Mouse (Mus musculus) gastrocnemius, adult 18-20 months (tissue): Measurements from ENCODE around the gene Atg4c. TPM values are rescaled to one million over a fixed set of nuclear protein-coding genes. Genes with fewer than 3 reads are reported as not detected.
A peak's percentile ranks its signal among the peaks of the same experiment; 100 is the strongest.

Source experiments
- DNase-seq: peaks from one replicate; pipeline ENCODE4 v3.0.0; 2021; ENCODE audit warnings: low spot score
- total RNA-seq, 2 experiments: library from RNA; stranded (reverse); gene quantifications; 2 replicates each; pipeline ENCODE4 v1.2.3; 2021

Gene Atg4c
- total RNA-seq, 2 experiments from 2014 or later = 5.6 to 7.2 TPM

DNA sequence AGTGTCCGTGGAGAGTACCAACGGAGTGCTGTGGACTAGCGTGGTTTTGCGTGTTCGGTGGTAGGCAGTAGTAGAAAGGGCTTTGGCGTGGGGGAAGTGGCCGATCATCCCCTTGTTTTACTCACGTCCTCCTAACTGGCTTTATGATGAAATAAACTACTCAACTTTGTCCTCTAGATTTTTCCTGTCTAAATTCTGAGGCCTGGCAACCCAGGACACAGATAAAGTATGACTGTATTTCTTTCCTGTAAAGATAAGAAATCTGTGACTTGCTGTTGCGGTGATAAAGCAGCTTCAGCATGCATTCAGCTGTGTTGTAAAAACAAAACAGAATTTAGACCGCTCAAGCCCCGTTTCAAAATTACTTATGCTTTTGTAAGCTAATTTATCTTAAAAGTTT lies 59.2 kb downstream of the Atg4c start:
- DNase-seq = no peak

DNA sequence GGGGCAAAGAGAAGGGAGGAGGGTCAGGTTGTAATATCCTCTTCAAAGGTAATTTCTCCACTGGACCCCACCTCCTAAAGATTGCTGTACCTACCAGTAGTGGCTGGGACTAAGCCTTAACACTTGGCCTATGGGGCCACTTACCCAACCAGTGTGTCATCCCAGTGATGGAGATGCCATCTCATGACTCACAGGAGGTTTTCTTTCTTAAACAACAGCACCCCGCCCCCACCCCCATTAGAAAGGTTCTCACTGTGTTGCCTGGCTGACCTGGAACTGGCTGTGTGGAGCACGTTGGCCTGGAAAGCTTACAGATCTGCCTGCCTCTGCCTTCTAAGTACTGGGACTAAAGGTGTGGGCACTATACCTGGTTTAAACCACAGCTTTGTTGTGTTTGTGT lies 69.5 kb downstream of the Atg4c start:
- DNase-seq = no peak

DNA sequence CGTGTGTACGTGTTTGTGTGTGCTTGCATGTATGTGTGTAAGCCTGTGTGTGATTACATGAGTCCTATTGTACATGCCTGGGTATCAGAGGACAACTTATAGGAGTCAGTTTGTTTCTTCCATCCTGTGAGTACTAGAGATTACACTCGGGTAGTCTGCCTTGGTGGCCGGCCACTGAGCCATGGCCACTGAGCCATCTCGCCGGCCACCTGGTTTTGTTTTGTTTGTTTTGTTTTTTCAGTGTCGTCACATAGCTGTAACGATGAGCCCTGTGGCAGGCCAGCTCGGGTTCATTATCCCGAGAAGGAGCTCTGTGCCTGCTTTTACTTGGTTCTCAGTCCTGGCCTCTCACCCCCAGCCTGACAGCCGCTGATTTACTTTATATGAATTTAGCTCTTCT lies 69.9 kb downstream of the Atg4c start:
- no peak for DNase-seq

DNA sequence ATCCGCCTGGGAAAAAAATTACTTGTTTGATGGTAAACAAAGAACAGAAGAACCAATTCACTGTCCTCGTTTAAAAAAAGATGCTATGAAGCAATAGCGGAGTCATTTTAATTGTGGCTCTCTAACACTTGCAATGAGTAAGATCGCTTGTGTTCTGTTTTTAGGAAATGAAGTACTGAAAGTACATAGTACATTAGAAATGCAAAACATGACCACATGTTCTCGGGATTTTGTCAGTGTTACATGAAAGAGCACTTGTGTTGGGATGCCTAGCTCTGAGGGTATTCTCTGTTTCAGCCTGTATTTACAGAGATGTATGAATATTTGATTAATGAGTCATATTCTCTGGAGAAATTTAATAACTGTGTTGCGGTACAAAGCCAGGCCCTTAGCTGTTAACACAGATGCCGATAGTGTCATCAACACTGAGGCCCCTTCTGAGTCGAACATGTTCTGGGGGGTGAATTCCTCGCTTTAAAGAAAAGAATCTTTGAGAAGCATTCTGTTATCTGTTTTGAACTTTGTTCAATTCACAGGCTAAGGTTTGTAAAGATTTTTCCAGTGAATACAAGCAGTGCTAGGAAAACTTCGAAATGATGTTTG lies 73.2 kb downstream of the Atg4c start:
- DNase-seq = no peak

DNA sequence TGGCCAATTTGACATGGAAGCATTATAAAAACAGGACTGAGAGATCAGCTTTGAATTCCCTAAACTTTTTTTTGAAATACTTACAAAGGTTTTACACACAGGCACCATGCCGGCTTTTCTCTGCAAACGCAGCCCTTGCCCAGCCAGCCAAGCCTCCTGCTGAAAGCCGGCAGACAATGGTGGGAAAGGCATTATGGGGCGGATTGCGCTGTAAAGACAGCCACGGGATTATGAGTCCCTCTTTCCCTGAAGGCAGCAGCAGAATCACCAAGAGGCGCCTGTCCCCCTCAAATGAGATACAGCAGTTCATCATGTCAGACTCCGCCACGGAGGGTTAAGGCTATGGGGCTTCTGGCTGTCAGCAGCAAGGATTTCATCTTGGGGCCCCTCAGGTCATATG lies 79.1 kb downstream of the Atg4c start:
- DNase-seq = no peak

DNA sequence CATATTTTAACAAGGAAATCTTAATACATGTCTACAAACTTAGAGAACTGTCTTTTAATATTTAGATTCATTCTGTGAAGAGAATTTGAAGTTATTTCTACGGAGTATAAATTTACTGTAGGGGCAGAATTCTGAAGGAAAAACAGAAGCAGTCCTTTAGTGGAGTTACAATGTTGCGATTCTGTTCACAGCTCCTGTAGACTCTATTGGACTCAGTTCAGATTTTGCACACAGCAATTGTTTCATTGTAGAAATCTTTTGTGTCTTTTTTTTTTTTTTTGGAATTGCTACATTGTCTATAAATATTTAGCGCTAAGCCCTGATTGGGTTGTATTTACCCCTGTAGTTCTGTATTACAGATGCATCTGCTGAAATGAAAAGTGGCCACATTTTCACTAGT lies 79.7 kb downstream of the Atg4c start:
- no peak for DNase-seq

DNA sequence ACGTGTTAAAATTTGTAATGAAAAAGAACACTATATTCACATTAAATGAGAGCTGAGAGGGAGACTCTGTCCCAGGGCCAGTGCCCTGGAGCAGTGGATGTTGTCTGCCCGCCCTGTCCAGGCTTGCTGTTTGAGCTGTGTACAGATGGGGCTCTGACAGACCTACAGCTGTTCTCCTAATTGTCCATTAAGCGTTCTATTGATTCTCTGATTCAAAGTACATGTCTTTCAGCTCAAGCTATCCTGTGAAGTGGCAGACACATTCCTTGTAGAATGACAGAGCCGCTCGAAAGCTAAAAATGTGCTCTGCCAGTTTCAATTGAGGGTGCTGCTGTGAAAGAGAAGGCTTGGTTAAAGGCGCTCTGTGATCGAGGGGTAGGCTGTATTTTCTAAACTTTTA lies 80.2 kb downstream of the Atg4c start:
- no peak for DNase-seq

DNA sequence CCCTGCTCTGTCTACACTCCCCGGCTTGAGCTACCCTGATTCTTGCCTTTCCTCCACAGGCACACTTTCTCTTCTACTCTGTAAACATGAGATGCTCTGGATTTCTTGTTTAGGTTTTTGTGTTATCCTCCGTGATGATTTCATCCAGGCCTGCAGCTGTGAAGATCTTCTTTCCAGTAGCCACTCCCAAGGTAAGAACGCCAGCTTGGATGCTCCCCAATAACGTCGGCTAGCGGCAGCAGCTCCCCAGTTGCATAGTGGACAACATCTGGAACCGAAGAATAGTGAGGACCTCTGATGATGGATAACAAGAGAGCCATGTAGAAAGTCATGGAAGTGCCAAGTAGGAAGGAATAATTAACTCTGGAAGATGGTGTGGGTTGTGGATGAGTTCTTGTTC lies 85.1 kb downstream of the Atg4c start:
- DNase-seq = peak; percentile 61

DNA sequence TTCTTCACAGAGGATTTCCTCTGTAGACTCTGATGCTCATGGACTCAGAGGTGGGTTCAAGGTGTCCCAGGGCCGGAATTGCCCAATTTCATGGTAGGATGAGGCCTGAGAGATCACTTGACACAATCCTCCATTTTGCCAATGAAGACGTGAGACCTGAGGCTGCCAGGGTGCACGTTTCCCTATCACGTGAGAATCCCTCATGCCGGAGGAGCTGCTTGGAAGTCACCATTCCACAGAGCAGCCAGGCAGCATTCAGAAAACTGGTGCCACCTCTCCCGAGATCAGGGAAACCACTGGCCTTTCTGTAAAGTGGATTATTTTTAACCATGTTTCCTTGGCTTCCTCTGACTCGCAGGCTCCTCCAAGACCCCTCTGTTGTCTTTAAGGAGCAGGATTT lies 88.0 kb downstream of the Atg4c start:
- DNase-seq = no peak

DNA sequence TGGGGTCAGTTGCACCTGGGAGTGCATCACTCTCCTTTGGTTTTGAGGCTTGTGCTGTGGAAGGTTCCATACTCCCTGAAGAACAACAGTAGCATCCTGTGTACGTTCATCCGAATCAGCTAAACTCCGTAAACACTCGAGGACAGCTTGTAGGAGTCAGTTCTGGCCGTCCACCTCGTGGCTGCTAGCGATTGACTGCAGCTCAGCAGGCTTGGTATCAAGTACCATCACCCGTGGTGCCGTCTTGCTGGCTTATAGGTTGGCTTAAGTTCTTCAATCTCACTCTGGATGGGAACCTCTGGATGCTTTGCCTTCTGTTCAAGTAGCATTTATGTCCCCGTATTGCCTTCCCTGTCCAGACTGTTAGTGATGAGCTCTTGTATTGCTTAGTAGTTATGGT lies 95.6 kb downstream of the Atg4c start:
- no peak for DNase-seq

DNA sequence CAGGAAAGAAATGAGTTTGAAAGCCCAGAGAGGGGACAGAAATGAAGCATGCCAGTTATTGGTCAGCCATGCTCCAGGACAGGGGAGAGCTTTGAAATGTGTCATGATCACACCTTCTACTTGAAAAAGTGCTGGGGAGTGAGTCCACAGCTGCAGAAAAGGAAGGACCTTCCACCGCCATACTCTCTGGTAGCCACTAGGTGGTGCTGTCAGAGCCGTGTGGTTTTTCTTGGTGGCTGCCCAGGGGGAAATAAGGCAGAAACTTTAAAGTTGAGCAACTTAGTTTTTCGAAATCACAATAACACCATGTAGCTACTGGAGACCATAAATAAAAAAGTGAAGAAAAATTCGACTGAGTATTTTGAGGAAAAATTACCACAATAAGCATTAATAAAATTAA lies 104.9 kb downstream of the Atg4c start:
- DNase-seq = peak; percentile 22

DNA sequence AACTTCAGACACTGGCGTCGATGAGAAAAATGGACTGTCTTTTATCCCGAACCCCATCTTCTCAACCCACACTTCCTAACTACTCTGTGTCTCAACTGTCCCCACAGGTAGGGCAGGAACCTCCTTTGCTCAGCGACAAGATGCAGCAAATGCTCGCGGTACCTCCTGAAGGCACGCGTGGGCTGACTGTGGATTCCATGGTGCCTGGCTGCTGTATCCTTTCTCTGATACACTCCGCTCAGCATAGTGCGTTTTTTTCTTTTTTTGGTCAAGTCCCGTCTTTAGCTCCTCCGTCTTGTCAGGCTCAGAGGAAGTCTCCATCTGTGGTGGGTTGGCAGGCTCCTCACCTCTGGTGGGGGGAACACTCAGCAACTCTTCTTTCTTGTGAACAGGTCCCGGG lies 111.1 kb downstream of the Atg4c start:
- no peak for DNase-seq

Other genes with a start within 250 kb of the Atg4c start
- gene Angptl3, start 163.0 kb upstream of the Atg4c start, total RNA-seq = under 1 TPM in 1 of 2 experiments, not detected in 1; 0.45 TPM
- 1 to 10 TPM; 5.9 to 7.0 TPM for gene Dock7, start 73.0 kb upstream of the Atg4c start, total RNA-seq
- gene Gm12689, start 102.0 kb downstream of the Atg4c start, total RNA-seq = not detected